ENCODE assay signal across 12 mouse cellular contexts in the genomic region with DNA sequence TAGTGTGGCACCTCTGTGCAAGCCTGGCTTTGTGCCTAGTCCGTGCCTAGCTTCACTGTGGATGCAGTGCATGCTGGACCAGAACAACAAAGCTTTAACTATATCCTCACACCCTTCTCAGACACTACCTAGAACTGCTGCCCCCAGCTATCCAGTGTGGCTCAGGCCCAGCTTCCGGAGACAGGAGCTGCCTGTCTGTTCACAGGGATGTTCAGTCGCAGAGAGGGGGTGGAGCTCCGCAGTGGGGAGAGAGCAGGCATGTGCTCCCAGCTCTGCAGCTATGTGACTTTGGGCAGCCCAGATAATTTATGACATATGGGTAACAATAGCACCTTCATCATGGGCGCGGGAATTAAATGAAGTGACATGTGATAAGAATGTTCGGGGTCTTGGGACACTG. TPM values are rescaled to one million over a fixed set of nuclear protein-coding genes. Genes with fewer than 3 reads are reported as not detected.
A peak's percentile ranks its signal among the peaks of the same experiment; 100 is the strongest.
DNase-seq lines count a peak whose midpoint lies in the region; ATAC-seq and TF ChIP-seq lines count a peak whose summit lies in the region.
"Had no signal": no experiment of that assay in that cellular context is flagged by ENCODE, and none has a peak within 500 bp of the region (broad histone marks: within the 10 kb centered on the region; RNA-seq: fewer than 3 reads in every experiment).

No protein-coding gene starts in this region.

- ATAC-seq in neural tube, embryonic 11.5 days (ENCODE audit: insufficient read depth, low FRiP score, low TSS enrichment), result no peak
- ATAC-seq in hindbrain, postnatal 0 days, result 0 out of 2 replicates have a peak, but pooled peaks have one; percentile 15
- no peak for ATAC-seq in neural tube, embryonic 14.5 days (ENCODE audit: low read depth)
- ATAC-seq in CD4-positive, CD25-positive, alpha-beta regulatory T cell, adult 4 months, result no peak

- intact Hi-C loops in gastrocnemius, adult 2 months (cut with DNase I), result loop anchor here (5.0 kb wide), 1 partner anchor 34 kb away; no protein-coding TSS in a partner anchor
- intact Hi-C loops in gastrocnemius, postnatal 14 days (cut with DNase I; ENCODE audit: low total_unique reads), result loop anchor here (10.0 kb wide), 1 partner anchor 46 kb away; no protein-coding TSS in a partner anchor

- peaks cover 2% of the 10 kb centered on the region; the same call in 1 of the 2 replicates for H3K36me3 ChIP-seq in neural tube, embryonic 11.5 days (ENCODE audit: control insufficient read depth, insufficient read depth, low read length)
- H3K36me3 ChIP-seq in hindbrain, postnatal 0 days (ENCODE audit: insufficient read depth, low read length), result peaks cover 5% of the 10 kb centered on the region; the same call in 1 of the 2 replicates
- no peaks in the 10 kb centered on the region for H3K36me3 ChIP-seq in neural tube, embryonic 14.5 days (ENCODE audit: control insufficient read depth, insufficient read depth, low read length)

- H3K4me2 ChIP-seq in neural tube, embryonic 11.5 days (ENCODE audit: low read depth), result no peak overlapping the region
- no peak overlapping the region for H3K4me2 ChIP-seq in hindbrain, postnatal 0 days (ENCODE audit: low read depth, low read length)
- no peak overlapping the region for H3K4me2 ChIP-seq in neural tube, embryonic 14.5 days (ENCODE audit: low read depth, low read length)

- no peak for TF ChIP-seq CTCF in gastrocnemius, adult 2 months (IDR thresholded peaks at IDR 0.05)
- no peak for TF ChIP-seq CTCF in hindbrain, postnatal 0 days (IDR thresholded peaks at IDR 0.05; ENCODE audit: low read depth)

- peak overlapping the region; percentile 18; the same call in 1 of the 2 replicates for H3K9ac ChIP-seq in neural tube, embryonic 11.5 days (ENCODE audit: low read length)
- no peak overlapping the region; the same call in 1 of the 2 replicates for H3K9ac ChIP-seq in hindbrain, postnatal 0 days (replicated peaks; ENCODE audit: low read length)
- H3K9ac ChIP-seq in neural tube, embryonic 14.5 days (replicated peaks; ENCODE audit: low read depth, low read length), result no peak overlapping the region

- WGBS in neural tube, embryonic 11.5 days, result 53% methylated on average over 7 of the region's 7 CpGs
- 55% methylated on average over 7 of the region's 7 CpGs for WGBS in hindbrain, postnatal 0 days
- whole genome bisulfite sequencing in neural tube, embryonic 14.5 days, result 39% methylated on average over 7 of the region's 7 CpGs

- peaks cover 40% of the 10 kb centered on the region for H3K4me1 ChIP-seq in neural tube, embryonic 11.5 days (ENCODE audit: control insufficient read depth, insufficient read depth, low read length)
- H3K4me1 ChIP-seq in hindbrain, postnatal 0 days (ENCODE audit: insufficient read depth, low read length), result peaks cover 36% of the 10 kb centered on the region
- H3K4me1 ChIP-seq in neural tube, embryonic 14.5 days (ENCODE audit: control insufficient read depth, insufficient read depth, low read length), result peaks cover 54% of the 10 kb centered on the region

- H3K4me3 ChIP-seq in gastrocnemius, adult 2 months, result no peak overlapping the region
- H3K4me3 ChIP-seq in neural tube, embryonic 11.5 days (ENCODE audit: low read depth, low read length), result no peak overlapping the region
- H3K4me3 ChIP-seq in hindbrain, postnatal 0 days (ENCODE audit: low read length), result no peak overlapping the region
- H3K4me3 ChIP-seq in neural tube, embryonic 14.5 days (ENCODE audit: low read depth, low read length), result no peak overlapping the region
- H3K4me3 ChIP-seq: myocyte had no signal

- H3K27me3 ChIP-seq in neural tube, embryonic 11.5 days (ENCODE audit: control insufficient read depth, insufficient read depth, low read length), result no peaks in the 10 kb centered on the region
- H3K27me3 ChIP-seq in hindbrain, postnatal 0 days (ENCODE audit: insufficient read depth, low read length), result no peaks in the 10 kb centered on the region
- H3K27me3 ChIP-seq in neural tube, embryonic 14.5 days (ENCODE audit: control insufficient read depth, insufficient read depth, low read length), result no peaks in the 10 kb centered on the region

- H3K9me3 ChIP-seq in neural tube, embryonic 11.5 days (ENCODE audit: control insufficient read depth, low read length), result no peaks in the 10 kb centered on the region
- H3K9me3 ChIP-seq in hindbrain, postnatal 0 days (ENCODE audit: low read length), result no peaks in the 10 kb centered on the region
- no peaks in the 10 kb centered on the region for H3K9me3 ChIP-seq in neural tube, embryonic 14.5 days (ENCODE audit: control insufficient read depth, low read length)

- no peak for DNase-seq in gastrocnemius, adult 2 months
- no peak for DNase-seq in gastrocnemius, postnatal 10 days
- DNase-seq in neural tube, embryonic 11.5 days (ENCODE audit: low spot score), result no peak
- no peak for DNase-seq in neural tube, embryonic 10.5 days (ENCODE audit: extremely low spot score, low spot score)
- DNase-seq in hindbrain, postnatal 0 days (ENCODE audit: low spot score), result no peak
- DNase-seq in gastrocnemius, postnatal 14 days, result no peak
- DNase-seq: layer of hippocampus, adult 9-11 months; lung, adult 18-20 months; right cerebral cortex, postnatal 25 days had no signal

- peak overlapping the region; percentile 96 for H3K27ac ChIP-seq in gastrocnemius, adult 2 months
- H3K27ac ChIP-seq in neural tube, embryonic 11.5 days (ENCODE audit: low read depth, low read length), result 0 out of 2 replicates have a peak overlapping the region, but pooled peaks have one; percentile 53
- 0 out of 2 replicates have a peak overlapping the region, but pooled peaks have one; percentile 17 for H3K27ac ChIP-seq in hindbrain, postnatal 0 days
- H3K27ac ChIP-seq in neural tube, embryonic 14.5 days (ENCODE audit: low read depth, low read length), result peak overlapping the region; percentile 29; the same call in 1 of the 2 replicates

RNA-seq across cellular contexts. Expression of gene Zmiz1, which starts 52.0 kb away (rescaled TPM):
- total RNA-seq in gastrocnemius, adult 2 months (2021), result 10 to 100 TPM; 27.4 to 34.5 TPM
- total RNA-seq in gastrocnemius, postnatal 10 days (2021), result 10 to 100 TPM; 31.6 to 43.8 TPM
- 57.4 and 60.2 TPM in 2 replicates for polyA plus RNA-seq in neural tube, embryonic 11.5 days (2014; fragmentation: Nextera tagmentation; extraction: Ambion mirVana)
- total RNA-seq in hindbrain, postnatal 0 days (2014; rRNA removed), result 129 and 135 TPM in 2 replicates
- 41.9 and 50.6 TPM in 2 replicates for polyA plus RNA-seq in hindbrain, postnatal 0 days (2015; fragmentation: Nextera tagmentation; extraction: Ambion mirVana)
- polyA plus RNA-seq in neural tube, embryonic 14.5 days (2014; fragmentation: Nextera tagmentation; extraction: Ambion mirVana), result 72.7 and 75.0 TPM in 2 replicates
- 10 to 100 TPM; 30.3 to 36.0 TPM for total RNA-seq in gastrocnemius, postnatal 14 days (2021)
- 10 to 100 TPM; 21.2 to 34.3 TPM for polyA plus RNA-seq in CD4-positive, CD25-positive, alpha-beta regulatory T cell, adult 4 months (2017; shearing (Covaris generic))

Comparison
In these comparisons a context has a peak if more than half of its experiments do, and no peak if none do; other contexts are left out.
1. H3K27ac ChIP-seq: peak in every context shown above with its lines; median percentile 96 in gastrocnemius, adult 2 months; 53 in neural tube, embryonic 11.5 days; 29 in neural tube, embryonic 14.5 days; 17 in hindbrain, postnatal 0 days.